8 mouse cellular contexts compared by ENCODE assay signal in the genomic region with DNA sequence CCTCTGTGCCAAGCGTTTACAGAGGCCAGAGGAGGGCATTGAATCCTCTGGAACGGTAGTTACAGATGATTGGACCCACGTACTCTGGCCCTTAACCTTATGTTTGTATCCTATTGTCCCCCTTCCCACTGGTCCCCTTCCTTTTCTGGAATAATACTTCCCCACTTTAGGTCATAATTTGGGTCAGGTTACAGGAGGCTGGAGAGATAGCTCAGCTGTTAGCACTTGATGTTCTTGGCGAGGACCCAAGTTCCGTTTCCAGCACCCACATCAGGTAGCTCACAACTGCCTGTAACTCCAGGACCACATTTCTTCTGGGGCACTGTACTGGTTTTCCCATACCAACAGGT. TPM values are rescaled to one million over a fixed set of nuclear protein-coding genes. Genes with fewer than 3 reads are reported as not detected.
DNase-seq lines count a peak whose midpoint lies in the region; ATAC-seq and TF ChIP-seq lines count a peak whose summit lies in the region.

No protein-coding gene starts in this region.

- H3K27ac ChIP-seq in heart, embryonic 14.5 days (replicated peaks in 1 of 2; ENCODE audit: control insufficient read depth in 1 of 2, insufficient read depth in 1 of 2, low read depth in 2 of 2, low read length in 2 of 2) = peak overlapping the region; percentile 96 to 100
- H3K27ac ChIP-seq in limb, embryonic 10.5 days = peak overlapping the region; percentile 88

- peak overlapping the region; percentile 87 for H3K4me2 ChIP-seq in heart, embryonic 14.5 days (ENCODE audit: low read length)
- H3K4me2 ChIP-seq in myocyte (ENCODE audit: low read depth) = peak overlapping the region; percentile 80

- peak overlapping the region; percentile 83 for H3K9ac ChIP-seq in heart, embryonic 14.5 days (ENCODE audit: low read length)

- H3ac ChIP-seq in myocyte (ENCODE audit: control insufficient read depth, insufficient read length) = peak overlapping the region; percentile 12

- no peaks in the 10 kb centered on the region for H3K79me2 ChIP-seq in myocyte (ENCODE audit: control insufficient read depth, insufficient read depth)

- peaks cover 14% of the 10 kb centered on the region for H3K36me3 ChIP-seq in heart, embryonic 14.5 days (ENCODE audit: control insufficient read depth, insufficient read depth, low read length)
- peaks cover 19% of the 10 kb centered on the region for H3K36me3 ChIP-seq in limb, embryonic 10.5 days
- no peaks in the 10 kb centered on the region for H3K36me3 ChIP-seq in myocyte (ENCODE audit: control insufficient read depth, insufficient read depth)

- peak overlapping the region; percentile 9 to 57; a peak in 3 of 4 replicates for H3K4me3 ChIP-seq in heart, embryonic 14.5 days (ENCODE audit: control insufficient read depth in 1 of 2, insufficient read depth in 1 of 2, low read depth in 1 of 2, low read length in 2 of 2)
- peak overlapping the region; percentile 70 for H3K4me3 ChIP-seq in limb, embryonic 10.5 days
- peak overlapping the region; percentile 78 for H3K4me3 ChIP-seq in myocyte

- DNase-seq in thymus, postnatal 14 days = peak; percentile 12
- no peak for DNase-seq in thymus, postnatal 10 days (ENCODE audit: low spot score in 2 of 2)
- DNase-seq in cerebellum, postnatal 36 days = peak; percentile 11 to 20
- no peak for DNase-seq in limb, embryonic 10.5 days (ENCODE audit: low spot score)
- no peak for DNase-seq in frontal cortex, postnatal 25 days (ENCODE audit: low spot score in 2 of 2)

- 13% methylated on average over 5 of the region's 5 CpGs for WGBS in heart, embryonic 14.5 days
- WGBS in limb, embryonic 10.5 days = 23% methylated on average over 5 of the region's 5 CpGs

- no peak for ATAC-seq in heart, embryonic 14.5 days (ENCODE audit: insufficient number of reproducible peaks, insufficient read depth, low FRiP score, low read depth)
- no peak for ATAC-seq in megakaryocyte progenitor cell, adult 5-6 weeks (replicated peaks; ENCODE audit: poor library complexity)

- no peaks in the 10 kb centered on the region for H3K27me3 ChIP-seq in heart, embryonic 14.5 days (ENCODE audit: control insufficient read depth, insufficient read depth, low read length)
- H3K27me3 ChIP-seq in limb, embryonic 10.5 days (ENCODE audit: low read depth, poor library complexity, severe bottlenecking) = no peaks in the 10 kb centered on the region
- H3K27me3 ChIP-seq in myocyte (ENCODE audit: control insufficient read depth, insufficient read depth, insufficient read length) = peaks cover 4% of the 10 kb centered on the region

- TF ChIP-seq POLR2A in myocyte (IDR thresholded peaks at IDR 0.05; ENCODE audit: insufficient read length, low read depth) = no peak

- peaks cover 8 to 10% of the 10 kb centered on the region in 2 experiments for H3K4me1 ChIP-seq in heart, embryonic 14.5 days (ENCODE audit: control insufficient read depth in 2 of 2, insufficient read depth in 2 of 2, low read length in 2 of 2)
- peaks cover 12% of the 10 kb centered on the region for H3K4me1 ChIP-seq in limb, embryonic 10.5 days

- no peaks in the 10 kb centered on the region for H3K9me3 ChIP-seq in heart, embryonic 14.5 days (ENCODE audit: control insufficient read depth, low read length)
- no peaks in the 10 kb centered on the region for H3K9me3 ChIP-seq in limb, embryonic 10.5 days (replicated peaks)

TF ChIP-seq in myocyte, 11 proteins besides CTCF, POLR2A, EP300 and RAD21:
- TF ChIP-seq MAX (IDR thresholded peaks at IDR 0.05; ENCODE audit: low read depth) (no peak), MYOD1 (IDR thresholded peaks at IDR 0.05; ENCODE audit: control insufficient read depth in 1 of 3, insufficient read length in 2 of 3, low read depth in 2 of 3) (peak in 1 of 3 experiments; percentile 25), MYOG (IDR thresholded peaks at IDR 0.05; ENCODE audit: control insufficient read depth in 1 of 3, insufficient read depth in 1 of 3, insufficient read length in 2 of 3, low read depth in 2 of 3) (peak in 1 of 3 experiments; percentile 47), TCF3 (IDR thresholded peaks at IDR 0.05; ENCODE audit: insufficient read length, low read depth) (no peak), REST (IDR thresholded peaks at IDR 0.05; ENCODE audit: insufficient read depth, insufficient read length) (no peak)

RNA-seq across cellular contexts. Expression of a gene that starts 0.7 kb away (rescaled TPM):
- 31.5 and 38.7 TPM in 2 replicates for polyA plus RNA-seq in heart, embryonic 14.5 days (2014; fragmentation: Nextera tagmentation; extraction: Ambion mirVana)
- polyA plus RNA-seq in limb, embryonic 10.5 days (2016; fragmentation: Nextera tagmentation; extraction: Ambion mirVana) = 60.1 and 62.2 TPM in 2 replicates
- 16.7 TPM for polyA plus RNA-seq in myocyte (2012; fragmentation: generic; extraction: Trizol)
- 13.4 and 20.8 TPM in 2 replicates for total RNA-seq in megakaryocyte progenitor cell, adult 5-6 weeks (2015)
- total RNA-seq in megakaryocyte progenitor cell, adult 5-6 weeks (2017) = 24.8 and 32.4 TPM in 2 replicates

RNA-seq across cellular contexts. Expression of a gene that starts 5.2 kb away (rescaled TPM):
- polyA plus RNA-seq in heart, embryonic 14.5 days (2014; fragmentation: Nextera tagmentation; extraction: Ambion mirVana) = 0.15 TPM in 1 of 2 replicates, not detected in the other
- 0.21 and 0.43 TPM in 2 replicates for polyA plus RNA-seq in limb, embryonic 10.5 days (2016; fragmentation: Nextera tagmentation; extraction: Ambion mirVana)
- 0.14 TPM for polyA plus RNA-seq in myocyte (2012; fragmentation: generic; extraction: Trizol)
- 0.27 and 0.79 TPM in 2 replicates for total RNA-seq in megakaryocyte progenitor cell, adult 5-6 weeks (2015)
- total RNA-seq in megakaryocyte progenitor cell, adult 5-6 weeks (2017) = 0.12 TPM in 1 of 2 replicates, not detected in the other

RNA-seq across cellular contexts. Expression of a gene that starts 30.2 kb away (rescaled TPM):
- polyA plus RNA-seq in heart, embryonic 14.5 days (2014; fragmentation: Nextera tagmentation; extraction: Ambion mirVana) = 0.59 and 0.77 TPM in 2 replicates
- polyA plus RNA-seq in limb, embryonic 10.5 days (2016; fragmentation: Nextera tagmentation; extraction: Ambion mirVana) = 0.61 and 0.98 TPM in 2 replicates
- polyA plus RNA-seq in myocyte (2012; fragmentation: generic; extraction: Trizol) = not detected
- 175 and 209 TPM in 2 replicates for total RNA-seq in megakaryocyte progenitor cell, adult 5-6 weeks (2015)
- 273 and 358 TPM in 2 replicates for total RNA-seq in megakaryocyte progenitor cell, adult 5-6 weeks (2017)

RNA-seq across cellular contexts. Expression of a gene that starts 43.4 kb away (rescaled TPM):
- polyA plus RNA-seq in heart, embryonic 14.5 days (2014; fragmentation: Nextera tagmentation; extraction: Ambion mirVana) = 18.4 and 18.7 TPM in 2 replicates
- polyA plus RNA-seq in limb, embryonic 10.5 days (2016; fragmentation: Nextera tagmentation; extraction: Ambion mirVana) = 25.2 and 26.2 TPM in 2 replicates
- polyA plus RNA-seq in myocyte (2012; fragmentation: generic; extraction: Trizol) = 6.9 TPM
- 7.2 and 8.1 TPM in 2 replicates for total RNA-seq in megakaryocyte progenitor cell, adult 5-6 weeks (2015)
- 16.5 and 18.4 TPM in 2 replicates for total RNA-seq in megakaryocyte progenitor cell, adult 5-6 weeks (2017)

RNA-seq across cellular contexts. Expression of a gene that starts 43.5 kb away (rescaled TPM):
- 9.5 and 10.9 TPM in 2 replicates for polyA plus RNA-seq in heart, embryonic 14.5 days (2014; fragmentation: Nextera tagmentation; extraction: Ambion mirVana)
- polyA plus RNA-seq in limb, embryonic 10.5 days (2016; fragmentation: Nextera tagmentation; extraction: Ambion mirVana) = 46.4 and 46.6 TPM in 2 replicates
- polyA plus RNA-seq in myocyte (2012; fragmentation: generic; extraction: Trizol) = 19.3 TPM
- 15.0 and 18.8 TPM in 2 replicates for total RNA-seq in megakaryocyte progenitor cell, adult 5-6 weeks (2015)
- total RNA-seq in megakaryocyte progenitor cell, adult 5-6 weeks (2017) = 68.6 and 69.5 TPM in 2 replicates

Comparison
In these comparisons a context has a peak if more than half of its experiments do, and no peak if none do; other contexts are left out.
1. DNase-seq: peak in thymus, postnatal 14 days (single experiment) and cerebellum, postnatal 36 days (2 of 2); none in thymus, postnatal 10 days (0 of 2), limb, embryonic 10.5 days (single experiment) and frontal cortex, postnatal 25 days (0 of 2).
2. Peak in every context shown above with its lines, with median percentiles within 50 percentile points of each other: H3K4me3 ChIP-seq.